ENCODE assay signal across 34 mouse cellular contexts in genomic region chr6:122302121-122302520, GRCm38 (mm10). TPM values are rescaled to one million over a fixed set of nuclear protein-coding genes. Genes with fewer than 3 reads are reported as not detected.
"Had no signal": no experiment of that assay in that cellular context is flagged by ENCODE, and none has a peak within 500 bp of the region (broad histone marks: within the 10 kb centered on the region; RNA-seq: fewer than 3 reads in every experiment).

No protein-coding gene starts in this region.

- H3K27ac ChIP-seq: embryonic facial prominence, embryonic 10.5 days; embryonic facial prominence, embryonic 12.5 days; embryonic facial prominence, embryonic 13.5 days; embryonic facial prominence, embryonic 15.5 days; forebrain, embryonic 10.5 days; forebrain, embryonic 12.5 days; forebrain, embryonic 13.5 days; forebrain, embryonic 15.5 days; gastrocnemius, adult 2 months; heart, adult 2 months had no signal

- H3K9ac ChIP-seq: embryonic facial prominence, embryonic 12.5 days; embryonic facial prominence, embryonic 13.5 days; embryonic facial prominence, embryonic 15.5 days; forebrain, embryonic 12.5 days; forebrain, embryonic 13.5 days; forebrain, embryonic 15.5 days; forebrain, postnatal 0 days had no signal

- H3K27me3 ChIP-seq: embryonic facial prominence, embryonic 12.5 days; embryonic facial prominence, embryonic 13.5 days; embryonic facial prominence, embryonic 15.5 days; forebrain, embryonic 12.5 days; forebrain, embryonic 13.5 days; forebrain, embryonic 15.5 days had no signal

- DNase-seq: cerebellum, adult 8-10 months; cerebellum, adult 9-10 months; cerebellum, adult 9-11 months; cerebellum, postnatal 10 days; cerebellum, postnatal 14 days; cerebellum, postnatal 25 days; cerebellum, postnatal 36 days; embryo, embryonic 11 days; forebrain, postnatal 0 days; gastrocnemius, adult 2 months; gastrocnemius, postnatal 10 days; gastrocnemius, postnatal 14 days; gastrocnemius, postnatal 25 days; gastrocnemius, postnatal 36 days; heart, adult 18-20 months; heart, adult 2 months had no signal

- H3K4me2 ChIP-seq: embryonic facial prominence, embryonic 12.5 days; embryonic facial prominence, embryonic 13.5 days; embryonic facial prominence, embryonic 15.5 days; forebrain, embryonic 12.5 days; forebrain, embryonic 13.5 days; forebrain, embryonic 15.5 days had no signal

- ATAC-seq: forebrain, embryonic 13.5 days; forebrain, embryonic 14.5 days; forebrain, embryonic 15.5 days; forebrain, embryonic 16.5 days; forebrain, postnatal 0 days had no signal

- H3K4me3 ChIP-seq: embryonic facial prominence, embryonic 10.5 days; embryonic facial prominence, embryonic 12.5 days; embryonic facial prominence, embryonic 13.5 days; embryonic facial prominence, embryonic 15.5 days; erythroblast, embryonic 14.5 days; forebrain, embryonic 10.5 days; forebrain, embryonic 12.5 days; forebrain, embryonic 13.5 days; forebrain, embryonic 15.5 days; gastrocnemius, adult 2 months; heart, adult 2 months had no signal

- H3K9me3 ChIP-seq: embryonic facial prominence, embryonic 10.5 days; embryonic facial prominence, embryonic 12.5 days; embryonic facial prominence, embryonic 13.5 days; embryonic facial prominence, embryonic 15.5 days; forebrain, embryonic 10.5 days; forebrain, embryonic 12.5 days; forebrain, embryonic 13.5 days; forebrain, embryonic 15.5 days had no signal

- H3K36me3 ChIP-seq: embryonic facial prominence, embryonic 10.5 days; embryonic facial prominence, embryonic 12.5 days; embryonic facial prominence, embryonic 13.5 days; embryonic facial prominence, embryonic 15.5 days; forebrain, embryonic 10.5 days; forebrain, embryonic 12.5 days; forebrain, embryonic 15.5 days had no signal

RNA-seq across cellular contexts. Expression of gene Klrg1, which starts 19.4 kb away (rescaled TPM):
- total RNA-seq: common myeloid progenitor, adult 5-6 weeks; gastrocnemius, adult 18-20 months; gastrocnemius, adult 2 months; gastrocnemius, postnatal 10 days; gastrocnemius, postnatal 14 days; gastrocnemius, postnatal 25 days; gastrocnemius, postnatal 36 days; gastrocnemius, postnatal 4 days; granulocyte monocyte progenitor cell, adult 5-6 weeks; heart, adult 2 months; heart, adult 8-10 months had no signal
- polyA plus RNA-seq: embryonic facial prominence, embryonic 10.5 days; embryonic facial prominence, embryonic 11.5 days; embryonic facial prominence, embryonic 13.5 days; embryonic facial prominence, embryonic 15.5 days; erythroblast, embryonic 14.5 days; forebrain, embryonic 10.5 days; forebrain, embryonic 11.5 days had no signal
